Mouse (Mus musculus): Measurements from ENCODE around the gene Gria3.

Gene Gria3

DNA sequence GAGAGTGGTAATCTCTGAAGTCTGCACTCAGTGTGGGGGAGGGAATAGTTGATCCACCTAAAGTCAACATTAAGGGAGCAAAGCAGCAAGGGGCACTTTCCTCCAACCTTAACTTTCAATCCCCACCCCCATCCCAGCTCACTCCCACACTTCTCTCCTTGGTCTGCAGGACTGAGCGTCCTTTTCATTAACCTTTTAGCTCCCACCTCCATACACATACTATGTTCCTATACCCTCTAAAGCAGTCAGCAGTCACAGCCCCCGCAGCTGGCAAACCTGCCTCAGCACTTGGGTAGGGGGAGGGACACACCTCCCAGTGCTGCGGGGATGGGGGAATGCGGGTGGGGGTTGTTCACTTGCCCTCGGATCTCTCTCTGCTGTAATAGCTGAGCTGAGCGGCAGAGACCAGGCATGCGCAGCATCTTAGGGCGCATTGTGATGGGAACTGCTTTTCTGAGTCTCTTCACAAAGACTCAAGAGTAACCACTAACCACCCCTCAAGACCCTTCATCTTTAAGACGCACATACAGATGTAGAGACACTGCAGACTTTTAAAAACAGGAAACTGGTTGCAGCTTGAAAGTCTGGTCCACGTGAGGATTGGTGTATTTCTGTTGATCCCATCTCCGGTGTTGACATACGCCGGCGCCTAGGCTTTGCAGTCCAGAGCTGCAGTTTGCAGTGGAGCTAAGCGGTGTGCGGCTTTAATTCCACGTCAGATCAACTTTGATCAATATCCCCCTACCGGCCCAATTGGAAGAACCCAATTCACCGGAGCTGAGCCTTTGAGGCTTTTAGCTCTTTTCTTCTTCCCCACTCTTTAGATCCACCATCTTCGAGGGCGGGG is at the start of gene Gria3:
Gene Gria3, plus strand, starts transcription at position 797 of the 847 bp plus-strand sequence.
- peak; percentile 18 for DNase-seq (ENCODE audit: low read depth, low spot score)

DNA sequence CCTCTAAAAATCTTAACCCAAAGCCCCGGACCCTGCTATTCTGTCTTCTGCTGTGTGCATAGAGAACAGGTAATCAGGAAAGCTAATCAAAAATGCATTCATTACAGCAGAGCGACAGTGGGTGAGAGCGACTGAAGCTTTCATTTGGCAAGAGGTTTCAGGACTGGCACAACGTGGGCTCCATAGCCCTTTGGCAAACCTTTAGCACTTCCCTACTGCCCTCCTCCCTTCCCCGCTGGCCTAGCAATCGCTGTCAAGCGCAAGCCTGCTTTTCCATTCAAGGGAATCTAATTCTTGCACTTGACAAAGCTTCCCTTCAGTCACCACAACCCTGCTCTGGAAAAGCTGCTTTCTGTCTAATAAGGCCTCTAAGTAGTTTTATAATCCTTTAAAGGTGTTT is 13.6 kb upstream of the Gria3 start:
- DNase-seq (ENCODE audit: low read depth, low spot score) = no peak

DNA sequence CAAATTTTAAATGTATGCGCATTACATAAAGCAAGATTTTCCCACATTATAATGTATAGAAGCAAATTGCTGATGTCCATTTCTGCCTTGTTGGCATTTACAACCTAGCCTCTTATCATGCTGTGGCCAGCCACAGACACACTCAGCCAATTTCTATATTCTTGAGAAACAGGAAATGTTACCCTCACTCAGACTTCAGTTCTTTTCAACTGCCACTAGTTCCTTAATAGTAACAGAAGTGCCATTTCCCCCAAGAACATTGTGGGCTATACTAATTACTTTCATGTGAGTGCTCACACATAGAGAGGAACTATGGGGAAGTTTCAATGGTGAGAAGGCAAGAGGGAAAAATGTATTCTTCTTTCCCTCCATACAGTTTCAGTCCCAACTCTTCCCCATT is 11.6 kb upstream of the Gria3 start:
- DNase-seq (ENCODE audit: low read depth, low spot score) = no peak

DNA sequence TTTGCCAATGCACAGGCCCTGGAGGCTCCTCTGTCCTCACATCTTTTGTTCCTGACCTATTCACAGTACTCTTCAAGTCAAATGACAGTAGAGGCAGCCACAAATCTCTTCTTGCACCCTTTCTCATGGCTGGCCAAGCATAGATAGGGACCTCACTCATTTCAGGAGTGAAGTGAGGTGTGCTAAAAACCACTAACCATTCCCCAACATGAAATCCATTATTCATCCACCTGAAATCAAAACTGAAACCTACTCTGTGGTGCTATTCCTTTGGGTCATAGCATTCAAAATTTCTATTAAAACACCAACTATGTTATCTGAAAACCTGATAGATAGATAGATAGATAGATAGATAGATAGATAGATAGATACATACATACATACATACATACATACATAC is 2.2 kb upstream of the Gria3 start:
- DNase-seq (ENCODE audit: low read depth, low spot score) = no peak

DNA sequence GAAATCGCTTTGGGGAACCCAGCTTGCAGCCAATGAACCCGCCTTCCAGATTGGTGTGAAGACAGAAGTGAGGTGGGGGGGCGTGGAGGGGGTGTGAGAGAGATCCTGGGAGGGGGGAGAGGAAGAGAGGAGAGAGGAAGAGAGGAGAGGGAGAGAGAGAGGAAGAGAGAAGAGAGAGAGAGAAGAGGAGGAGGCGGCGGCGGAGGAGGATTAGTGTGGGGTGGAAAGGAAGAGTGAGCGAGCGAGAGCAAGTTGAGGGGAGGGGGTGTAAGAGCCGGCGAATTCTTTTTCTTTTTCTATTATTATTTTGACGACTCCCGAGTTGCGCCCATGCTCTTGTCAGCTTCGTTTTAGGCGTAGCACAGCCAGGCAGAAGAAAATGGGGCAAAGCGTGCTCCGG is 532 bp downstream of the Gria3 start:
- no peak for DNase-seq (ENCODE audit: low read depth, low spot score)

DNA sequence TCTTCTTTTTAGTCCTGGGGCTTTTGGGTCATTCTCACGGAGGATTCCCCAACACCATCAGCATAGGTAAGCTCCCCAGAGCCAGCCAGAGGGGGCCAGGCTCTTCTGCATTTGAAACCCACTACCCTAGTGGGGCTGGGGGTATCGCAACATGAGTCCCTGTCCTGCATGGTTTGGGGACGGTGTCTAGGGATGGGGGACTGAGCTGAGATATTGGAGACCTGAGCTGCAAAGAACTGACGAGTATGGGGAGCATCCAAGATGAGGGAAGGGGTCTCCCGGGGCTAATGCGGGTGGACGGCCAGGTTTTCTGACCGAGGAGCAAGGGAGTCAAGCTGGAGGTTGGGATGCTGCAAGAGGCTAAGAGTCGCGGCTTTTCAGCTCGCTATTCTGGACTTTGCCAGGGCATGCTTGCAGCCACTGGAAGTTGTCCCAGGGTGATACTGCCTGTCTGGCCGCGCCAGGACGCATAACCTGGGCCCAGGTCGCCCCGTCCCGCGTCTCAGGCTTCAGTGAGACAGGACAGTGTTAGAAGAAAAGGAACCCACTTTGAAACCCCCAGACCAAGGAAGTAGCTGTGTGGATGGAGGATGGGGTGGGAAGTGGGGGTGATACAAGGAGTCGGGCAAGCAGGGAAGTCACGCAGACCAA is 1.1 kb downstream of the Gria3 start:
- DNase-seq (ENCODE audit: low read depth, low spot score) = peak; percentile 29

DNA sequence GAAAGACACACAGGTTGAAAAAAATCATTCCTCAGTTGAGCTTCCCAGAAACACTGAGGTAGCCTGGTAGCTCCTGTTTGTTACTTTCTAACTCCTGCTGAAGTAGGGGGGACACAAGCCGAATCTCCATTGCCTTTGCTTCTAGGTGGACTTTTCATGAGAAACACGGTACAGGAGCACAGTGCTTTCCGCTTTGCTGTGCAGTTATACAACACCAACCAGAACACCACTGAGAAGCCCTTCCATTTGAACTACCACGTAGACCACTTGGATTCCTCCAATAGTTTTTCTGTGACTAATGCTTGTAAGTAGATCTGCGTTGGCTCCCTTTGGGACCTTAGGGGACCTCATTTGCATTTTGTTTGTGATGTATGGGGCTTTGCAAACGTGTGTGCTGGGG is 2.0 kb downstream of the Gria3 start:
- DNase-seq (ENCODE audit: low read depth, low spot score) = peak; percentile 12

DNA sequence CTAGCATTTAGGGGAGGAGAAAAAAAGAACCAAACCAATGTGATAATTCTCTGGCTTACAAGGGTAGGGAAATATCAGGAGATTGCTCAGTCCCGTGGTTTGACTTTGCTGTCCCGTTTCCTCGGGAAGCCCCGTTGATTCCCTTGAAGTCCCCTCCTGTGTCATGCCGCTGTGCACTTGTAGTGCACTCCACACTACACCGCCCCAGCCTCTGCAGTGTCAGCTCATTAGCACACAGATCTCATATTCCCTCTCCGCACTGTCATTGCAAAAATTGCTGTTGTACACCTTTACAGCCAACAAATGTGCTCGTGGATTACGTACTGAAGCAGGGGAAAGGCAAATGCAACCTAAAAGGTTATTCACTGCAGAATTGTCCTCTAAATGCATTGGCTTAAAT is 5.6 kb downstream of the Gria3 start:
- no peak for DNase-seq (ENCODE audit: low read depth, low spot score)

DNA sequence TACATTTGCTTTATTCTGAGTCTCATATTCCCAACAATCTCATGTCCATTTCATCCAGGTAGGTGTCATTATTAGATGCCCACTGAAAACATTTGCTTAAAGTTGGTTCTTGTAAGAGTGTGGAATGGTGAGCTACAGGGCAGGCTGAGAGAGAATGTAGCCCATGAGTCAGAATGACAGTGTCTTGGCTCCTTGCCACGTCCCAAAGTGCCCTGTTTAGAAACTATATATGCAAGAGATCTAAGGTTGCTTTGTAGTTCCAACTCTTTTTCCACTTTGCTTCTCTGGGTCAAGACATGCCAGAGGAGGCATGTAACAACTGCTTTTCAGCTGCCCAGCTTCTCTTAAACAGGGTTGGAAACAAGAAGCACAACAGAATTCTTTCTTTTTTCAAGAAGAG is 9.1 kb downstream of the Gria3 start:
- no peak for DNase-seq (ENCODE audit: low read depth, low spot score)

DNA sequence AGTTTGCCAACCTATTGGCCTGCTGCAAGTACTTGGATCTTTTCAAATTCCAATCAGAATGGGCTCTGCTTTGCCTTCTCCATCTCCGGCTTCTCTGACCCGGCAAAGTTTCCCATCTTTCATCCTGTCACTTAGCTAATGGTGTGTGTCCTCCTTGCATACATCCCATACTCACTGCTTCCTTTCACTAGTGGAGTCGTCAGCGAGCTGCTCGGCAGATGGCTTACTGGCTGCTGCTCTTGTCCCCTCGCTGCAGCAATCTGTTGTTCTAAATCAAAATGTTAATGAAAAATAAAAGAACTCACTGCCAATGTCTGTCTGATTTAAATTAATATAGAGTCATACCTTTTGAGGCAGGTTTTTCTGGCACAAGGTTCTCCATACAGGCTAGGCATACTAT is 25.0 kb downstream of the Gria3 start:
- no peak for DNase-seq (ENCODE audit: low read depth, low spot score)

DNA sequence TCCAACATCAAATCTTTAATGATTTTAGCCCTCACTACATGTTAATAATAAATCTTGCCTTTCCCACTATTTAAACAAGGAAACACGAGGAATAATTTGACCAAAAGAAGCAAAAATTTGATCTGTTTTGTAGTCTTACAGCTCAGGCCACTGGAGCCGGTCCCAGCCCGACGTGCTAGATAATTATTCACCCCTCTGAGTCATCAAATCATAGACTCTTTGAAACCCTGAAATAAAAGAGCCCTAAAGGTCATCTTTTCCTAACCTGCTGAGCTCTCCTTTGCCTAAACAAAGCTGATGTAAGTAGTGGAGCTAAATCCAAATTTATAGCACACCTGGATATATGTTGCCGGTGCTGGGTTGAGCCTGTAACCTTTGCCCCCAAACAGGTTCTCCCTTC is 27.4 kb downstream of the Gria3 start:
- DNase-seq (ENCODE audit: low read depth, low spot score) = no peak

DNA sequence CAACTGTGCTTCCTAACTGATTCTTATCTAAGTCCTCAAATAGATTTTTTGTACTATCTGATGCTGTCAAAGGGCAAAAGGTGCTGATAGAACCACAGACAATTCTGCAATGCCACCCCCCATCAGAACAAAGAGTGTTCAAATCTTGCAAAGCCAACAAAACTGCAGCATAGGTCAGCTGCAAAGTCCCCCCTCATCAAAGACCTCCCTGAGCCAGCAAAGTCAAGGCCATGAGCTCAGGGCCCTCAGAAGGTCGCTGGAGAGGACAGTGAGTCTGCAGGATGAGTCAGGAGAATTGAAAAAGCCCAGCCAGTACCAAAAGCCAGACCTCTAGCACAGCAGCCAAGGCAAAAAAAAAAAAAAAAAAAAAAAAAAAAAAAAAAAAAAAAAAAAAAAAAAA is 34.9 kb downstream of the Gria3 start:
- DNase-seq (ENCODE audit: low read depth, low spot score) = no peak

DNA sequence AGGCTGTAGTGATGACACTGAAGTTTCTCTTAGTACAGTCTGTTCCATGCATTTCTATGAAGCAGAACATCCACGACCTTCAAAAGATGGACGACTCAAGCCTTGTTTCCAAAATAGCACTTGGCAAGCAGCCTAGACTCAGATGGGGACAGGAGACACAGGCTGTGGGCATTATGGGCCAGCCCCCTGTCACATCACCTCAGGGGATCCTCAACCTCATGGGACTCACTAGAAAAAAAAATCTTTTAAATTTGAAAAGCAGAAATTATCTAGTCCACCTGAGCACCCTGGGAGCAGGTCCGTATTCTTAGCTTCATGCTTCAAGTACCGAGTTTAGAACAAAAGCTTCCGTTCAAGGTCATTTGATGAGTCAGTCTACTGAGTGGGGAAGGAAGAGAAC is 38.2 kb downstream of the Gria3 start:
- no peak for DNase-seq (ENCODE audit: low read depth, low spot score)

DNA sequence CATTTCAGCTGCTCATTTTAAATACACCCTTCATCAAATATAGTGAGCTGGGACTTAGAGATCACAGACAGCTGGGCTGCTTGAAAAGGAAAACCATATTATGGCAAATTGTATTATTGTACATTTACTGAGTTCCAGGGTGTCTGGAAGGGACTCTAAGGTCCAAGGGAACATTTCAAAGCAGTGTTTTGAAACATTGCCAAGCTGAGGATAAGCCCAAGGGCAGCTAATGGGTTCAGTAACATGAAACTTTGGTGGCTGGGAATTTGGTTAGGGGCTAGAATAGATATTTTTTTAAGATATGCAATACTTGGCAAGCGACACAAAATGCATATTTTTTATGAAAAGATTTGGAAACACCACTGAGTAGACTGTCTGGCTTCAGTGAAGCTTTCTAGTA is 48.2 kb downstream of the Gria3 start:
- DNase-seq (ENCODE audit: low read depth, low spot score) = no peak

DNA sequence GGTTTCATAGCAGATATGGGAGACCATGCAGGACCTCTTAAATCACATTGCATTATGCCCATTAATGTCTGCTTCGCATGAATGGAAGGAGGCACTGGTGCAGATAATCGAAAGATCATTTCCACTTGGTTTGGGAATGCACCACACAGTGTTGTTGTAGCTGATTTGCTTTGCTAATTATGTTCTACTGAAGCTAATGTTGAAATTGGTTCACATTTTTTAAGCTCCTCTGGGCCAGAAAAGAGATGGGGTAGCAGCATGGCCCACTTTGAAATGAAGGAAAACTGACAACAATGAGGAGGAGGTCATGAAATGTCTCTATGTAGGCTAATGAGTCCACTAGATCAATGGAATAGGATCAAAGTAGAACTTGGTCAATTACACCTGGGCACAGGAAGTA is 76.8 kb downstream of the Gria3 start:
- no peak for DNase-seq (ENCODE audit: low read depth, low spot score)

DNA sequence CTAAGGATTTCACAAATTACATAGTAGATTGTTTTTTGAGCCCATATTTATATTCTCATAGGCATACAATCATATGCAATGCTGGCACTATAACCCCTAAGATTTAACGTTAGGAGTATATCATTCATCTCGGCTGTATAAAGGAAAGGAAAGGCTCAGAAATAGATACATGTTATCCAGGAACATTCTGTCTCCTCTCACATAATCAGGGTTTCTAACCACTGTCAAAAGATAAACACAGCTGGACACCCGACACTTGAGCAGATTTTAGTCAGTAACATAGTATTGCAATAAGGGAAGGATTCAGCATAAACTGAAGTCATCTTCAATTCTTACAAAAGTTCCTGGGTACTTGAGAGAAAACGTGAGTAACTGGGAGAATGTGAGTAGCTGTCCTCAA is 95.9 kb downstream of the Gria3 start:
- no peak for DNase-seq (ENCODE audit: low read depth, low spot score)

DNA sequence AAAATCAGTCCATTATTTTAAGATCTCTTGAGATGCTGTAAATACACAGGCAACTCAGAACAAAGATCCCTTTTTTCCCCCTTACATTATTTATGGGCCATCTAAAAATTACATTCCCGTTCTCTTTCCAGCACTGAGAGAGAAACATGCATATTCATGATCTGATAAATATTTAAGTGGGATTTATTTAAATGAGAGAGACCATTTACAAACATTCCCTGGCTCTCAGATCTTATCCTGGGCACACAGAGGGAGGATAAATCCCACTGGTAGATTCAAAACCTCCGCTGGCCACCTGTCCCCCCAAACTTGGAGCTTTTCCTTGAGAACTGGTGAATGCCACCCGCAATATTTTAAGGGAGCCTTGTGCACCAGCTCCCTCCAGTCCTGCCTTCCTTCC is 104.7 kb downstream of the Gria3 start:
- DNase-seq (ENCODE audit: low read depth, low spot score) = no peak

DNA sequence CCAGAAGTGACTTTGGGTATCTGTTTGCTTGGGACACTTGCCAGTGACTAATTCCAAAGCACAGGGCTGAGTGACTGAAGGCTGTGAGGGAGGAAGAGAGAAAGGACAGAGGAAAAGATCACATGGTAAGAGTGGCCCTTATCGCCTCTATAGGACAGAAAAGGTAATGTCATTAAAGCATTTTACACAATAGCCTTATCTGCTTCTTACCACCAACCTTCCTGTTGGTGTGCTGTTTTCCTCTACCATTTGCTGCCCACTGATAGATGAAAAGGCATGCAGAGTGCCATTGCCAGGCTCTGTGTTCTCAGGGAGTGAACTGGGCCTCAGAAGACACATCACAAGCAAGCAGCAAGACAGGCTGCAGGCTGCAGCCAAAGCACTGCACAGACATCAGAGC is 107.3 kb downstream of the Gria3 start:
- DNase-seq (ENCODE audit: low read depth, low spot score) = no peak

DNA sequence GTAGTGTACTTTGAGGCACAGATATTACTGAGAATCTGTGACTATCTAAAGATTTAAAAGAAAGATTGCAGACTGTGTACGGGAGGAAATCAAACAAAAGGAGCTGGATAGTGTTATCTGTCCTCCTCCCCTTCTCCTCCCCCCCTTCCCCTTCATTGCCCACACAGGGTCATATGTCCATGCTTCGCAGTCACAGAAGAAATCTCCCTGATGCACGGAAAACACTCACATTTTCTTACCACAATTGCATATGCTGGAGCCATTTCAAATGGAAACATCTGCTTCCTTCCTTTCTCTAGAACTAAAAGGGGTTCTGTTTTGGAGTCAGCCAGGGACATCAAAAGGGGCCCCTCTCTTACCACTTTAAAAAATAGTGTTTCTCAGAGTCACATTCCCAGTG is 114.3 kb downstream of the Gria3 start:
- no peak for DNase-seq (ENCODE audit: low read depth, low spot score)

DNA sequence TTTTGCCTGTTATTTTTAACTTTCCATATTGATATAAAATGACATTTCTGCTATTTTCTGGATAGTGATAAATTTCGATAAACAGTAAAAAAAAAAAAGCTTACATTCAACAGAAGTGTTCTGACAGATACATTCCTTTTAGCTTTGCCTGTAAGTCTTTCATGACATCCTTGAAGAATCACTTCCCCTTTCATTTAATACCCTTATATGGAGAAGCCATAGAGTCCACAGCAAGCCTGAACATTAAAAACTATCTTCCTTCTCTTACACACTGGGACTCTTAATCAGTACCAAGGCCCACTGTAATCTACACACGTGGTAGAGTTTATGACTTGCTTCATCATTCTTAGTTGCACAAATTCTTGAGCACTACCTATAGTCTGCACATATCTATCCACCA is 131.9 kb downstream of the Gria3 start:
- no peak for DNase-seq (ENCODE audit: low read depth, low spot score)

DNA sequence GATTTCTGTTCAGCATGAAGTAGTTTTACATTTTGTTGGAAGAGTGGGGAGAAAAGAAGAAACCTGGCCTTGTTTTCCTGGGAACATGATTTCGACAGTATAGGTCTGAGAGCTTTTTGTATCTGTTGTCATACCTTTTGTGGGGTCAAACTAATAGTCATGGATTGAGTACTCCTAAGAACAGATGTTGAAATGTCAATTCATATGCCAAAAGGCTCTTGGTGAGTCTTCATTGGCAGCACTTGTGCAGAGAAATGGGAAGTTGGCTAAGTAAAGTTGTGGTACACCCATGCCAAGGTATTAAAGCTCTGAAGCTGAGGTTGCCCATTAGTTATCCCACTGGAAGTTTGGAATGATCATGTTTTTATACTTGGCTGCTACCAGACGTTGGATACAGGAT is 135.2 kb downstream of the Gria3 start:
- no peak for DNase-seq (ENCODE audit: low read depth, low spot score)

DNA sequence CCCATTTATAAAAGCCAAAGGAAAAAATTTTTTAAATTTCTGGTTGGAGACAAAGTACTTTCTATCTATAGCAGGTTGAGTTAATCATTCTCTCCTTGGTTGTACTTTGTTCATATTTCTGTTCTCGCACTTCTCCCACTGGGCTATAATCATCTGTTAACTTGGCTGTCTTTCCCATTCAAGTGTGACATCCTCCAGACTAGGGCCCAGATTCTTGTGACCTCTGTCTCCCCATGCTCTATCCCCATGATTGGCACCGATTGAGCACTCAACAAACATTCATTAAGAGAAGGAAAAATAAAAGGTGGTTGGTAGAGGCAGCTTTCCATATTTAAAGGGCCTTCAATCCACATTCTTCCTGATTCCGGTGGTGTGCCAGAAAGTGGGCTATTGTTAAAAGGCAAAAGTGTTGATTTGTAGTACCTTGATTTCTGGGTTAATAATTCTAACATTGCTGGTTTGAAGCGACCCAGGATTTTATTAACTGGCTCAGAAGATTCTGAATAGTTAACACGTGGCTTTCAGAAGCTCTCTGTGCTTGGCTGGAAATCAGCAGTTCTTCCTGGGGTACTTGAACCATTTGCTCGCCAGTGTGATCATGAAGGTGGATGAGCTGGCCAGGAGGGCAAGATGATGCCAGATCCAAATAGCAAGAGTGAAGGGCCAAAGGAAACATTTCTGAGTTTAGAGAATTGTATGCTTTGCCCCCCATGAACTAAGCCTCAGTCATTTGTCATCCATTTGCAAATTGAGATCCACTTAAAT is 161.8 kb downstream of the Gria3 start:
- no peak for DNase-seq (ENCODE audit: low read depth, low spot score)

DNA sequence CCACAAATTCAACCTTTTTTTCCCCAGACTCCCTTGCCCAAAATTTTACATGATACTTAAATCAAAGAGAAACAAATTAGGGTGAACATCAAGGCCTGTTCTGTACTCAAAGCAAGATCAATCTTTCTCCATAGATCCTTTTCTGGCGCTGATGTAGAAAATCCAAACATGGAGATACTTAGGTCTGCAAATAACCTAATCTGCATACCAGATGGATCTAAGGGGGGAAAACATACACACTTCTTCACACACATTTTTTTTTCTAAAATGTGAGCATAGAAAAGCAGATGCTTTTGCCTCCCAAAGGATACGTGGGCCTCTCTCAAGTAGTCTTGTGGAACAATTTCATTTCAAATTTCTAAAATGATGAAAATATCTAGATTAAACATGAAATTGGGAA is 164.2 kb downstream of the Gria3 start:
- no peak for DNase-seq (ENCODE audit: low read depth, low spot score)
